Mouse (Mus musculus) liver, adult 2 months (tissue): Measurements from ENCODE around the gene Nkpd1. TPM values are rescaled to one million over a fixed set of nuclear protein-coding genes. Genes with fewer than 3 reads are reported as not detected.

Experiments
- DNase-seq: peaks from one replicate; pipeline ENCODE4 v3.0.0-alpha.2; 2011; ENCODE audit warnings: low read depth, low spot score; ENCODE audit errors: extremely low read depth
- H3K27ac ChIP-seq: fragments of 200-500 bp; replicated peaks from 2 replicates; pipeline ENCODE4 v1.5.1; 2012; ENCODE audit warnings: low read depth, mild to moderate bottlenecking, control low read depth, inconsistent platforms, low read length; ENCODE audit not compliant: insufficient read depth
- H3K27me3 ChIP-seq: fragments of 200-500 bp; 2 replicates; pipeline ENCODE4 v1.6.1; 2012; ENCODE audit warnings: mild to moderate bottlenecking, moderate library complexity, low read length, inconsistent platforms; ENCODE audit not compliant: control insufficient read depth, insufficient read depth
- H3K36me3 ChIP-seq: fragments of 200-500 bp; 2 replicates; pipeline ENCODE4 v1.6.1; 2012; ENCODE audit warnings: low read length, inconsistent platforms; ENCODE audit not compliant: control insufficient read depth, insufficient read depth
- H3K4me1 ChIP-seq: fragments of 200-500 bp; 2 replicates; pipeline ENCODE4 v1.6.1; 2011; ENCODE audit warnings: low read length; ENCODE audit not compliant: control insufficient read depth, insufficient read depth
- H3K4me3 ChIP-seq: fragments of 200-500 bp; 2 replicates; pipeline ENCODE4 v1.5.1; 2011; ENCODE audit warnings: low read depth, mild to moderate bottlenecking, control low read depth, low read length, moderate library complexity; ENCODE audit not compliant: insufficient read depth
- H3K79me2 ChIP-seq: fragments of 200-500 bp; 2 replicates; pipeline ENCODE4 v1.6.1; 2012; ENCODE audit warnings: inconsistent platforms, mild to moderate bottlenecking, low read length, moderate library complexity; ENCODE audit not compliant: control insufficient read depth, insufficient read depth
- H3K9ac ChIP-seq: fragments of 200-500 bp; 2 replicates; pipeline ENCODE4 v1.6.1; 2012; ENCODE audit warnings: low read depth, mild to moderate bottlenecking, control low read depth, inconsistent platforms, low read length
- CTCF ChIP-seq: fragments of 200-500 bp; IDR thresholded peaks from 2 replicates; pipeline ENCODE4 v1.5.1; 2011; ENCODE audit warnings: low read depth, low read length, control low read depth
- POLR2A ChIP-seq: fragments of 200-500 bp; IDR thresholded peaks from 2 replicates; pipeline ENCODE4 v1.6.1; 2011; ENCODE audit warnings: low read length, control low read depth; ENCODE audit not compliant: insufficient read depth; ENCODE audit errors: extremely low read depth
- WGBS: fragments of 180-500 bp; shearing (Covaris S2); methylation state at CpG from one replicate; pipeline ENCODE4 v1.1.7; 2018; 5-methylcytosine and 5-hydroxymethylcytosine counted together
- polyA plus RNA-seq: library from polyadenylated mRNA; depleted of rRNA; stranded (reverse); fragments of >200 nt; gene quantifications from 2 replicates; pipeline ENCODE4 v1.2.3, GENCODE M21; 2012
- total RNA-seq: library from RNA; depleted of rRNA; stranded (reverse); fragments of >200 nt; gene quantifications from 2 replicates; pipeline ENCODE4 v1.2.3, GENCODE M21; 2014

Gene Nkpd1
- total and polyA plus RNA-seq, 2 experiments, result not detected

GRCm38 (mm10) chr7:19564455-19564854, 46.8 kb downstream of the Nkpd1 start:
- H3K4me3 ChIP-seq, result no peak overlapping the region
- peaks cover 3% of the 10 kb centered on the region; the same call in 1 of the 2 replicates for H3K36me3 ChIP-seq
- no peaks in the 10 kb centered on the region for H3K27me3 ChIP-seq
- H3K79me2 ChIP-seq, result peaks cover 15% of the 10 kb centered on the region
- WGBS, result 97% methylated on average over 4 of the region's 4 CpGs
- no peak for DNase-seq
- H3K4me1 ChIP-seq, result peaks cover 8% of the 10 kb centered on the region
- TF ChIP-seq CTCF (peak; percentile 30; the same call in 1 of the 2 replicates), POLR2A (no peak)
- no peak overlapping the region for H3K27ac ChIP-seq
- H3K9ac ChIP-seq, result no peak overlapping the region

- no peaks in the 10 kb centered on the region for H3K27me3 ChIP-seq
- H3K36me3 ChIP-seq, result peaks cover 3% of the 10 kb centered on the region; the same call in 1 of the 2 replicates
- TF ChIP-seq CTCF (no peak), POLR2A (no peak)
- 94% methylated on average over 2 of the region's 2 CpGs for WGBS
- H3K4me3 ChIP-seq, result no peak overlapping the region
- H3K9ac ChIP-seq, result no peak overlapping the region
- H3K27ac ChIP-seq, result no peak overlapping the region
- H3K79me2 ChIP-seq, result peaks cover 16% of the 10 kb centered on the region; the same call in 1 of the 2 replicates
- DNase-seq, result no peak
- H3K4me1 ChIP-seq, result 0 out of 2 replicates have a peak, but pooled peaks cover 2% of the 10 kb centered on the region
Observed at GRCm38 (mm10) chr7:19565803-19566202, 48.2 kb downstream of the Nkpd1 start.

GRCm38 (mm10) chr7:19567426-19567825, 49.8 kb downstream of the Nkpd1 start:
- Histone ChIP-seq H3K27me3 (no peaks in the 10 kb centered on the region), H3K4me1 (peaks cover 4% of the 10 kb centered on the region), H3K36me3 (peaks cover 3% of the 10 kb centered on the region; the same call in 1 of the 2 replicates), H3K27ac (peak overlapping the region; percentile 6; the same call in 1 of the 2 replicates), H3K9ac (no peak overlapping the region), H3K79me2 (peaks cover 19% of the 10 kb centered on the region; the same call in 1 of the 2 replicates), H3K4me3 (no peak overlapping the region)
- TF ChIP-seq POLR2A (no peak), CTCF (no peak)
- DNase-seq, result peak; percentile 74
- 30% methylated on average over 8 of the region's 8 CpGs for WGBS

- TF ChIP-seq CTCF (no peak), POLR2A (no peak)
- Histone ChIP-seq H3K4me1 (peaks cover 8% of the 10 kb centered on the region), H3K36me3 (peaks cover 3% of the 10 kb centered on the region; the same call in 1 of the 2 replicates), H3K79me2 (peaks cover 19% of the 10 kb centered on the region; the same call in 1 of the 2 replicates), H3K27me3 (no peaks in the 10 kb centered on the region), H3K4me3 (no peak overlapping the region), H3K27ac (no peak overlapping the region), H3K9ac (no peak overlapping the region)
- no peak for DNase-seq
- 87% methylated on average over 3 of the region's 3 CpGs for WGBS
Observed at GRCm38 (mm10) chr7:19569647-19570046, 52.0 kb downstream of the Nkpd1 start.

GRCm38 (mm10) chr7:19572926-19573775, 55.5 kb downstream of the Nkpd1 start:
- H3K27ac ChIP-seq, result peak overlapping the region; percentile 93
- H3K79me2 ChIP-seq, result peaks cover 19% of the 10 kb centered on the region; the same call in 1 of the 2 replicates
- H3K4me3 ChIP-seq, result peak overlapping the region; percentile 79
- peaks cover 12% of the 10 kb centered on the region for H3K4me1 ChIP-seq
- no peaks in the 10 kb centered on the region for H3K36me3 ChIP-seq
- peak; percentile 65 for DNase-seq
- no peaks in the 10 kb centered on the region for H3K27me3 ChIP-seq
- TF ChIP-seq POLR2A (peak; percentile 62; the same call in 1 of the 2 replicates), CTCF (no peak; the same call in 1 of the 2 replicates)
- H3K9ac ChIP-seq, result peak overlapping the region; percentile 81
- under 1% methylated on average over 53 of the region's 53 CpGs for WGBS
